Mouse (Mus musculus): ENCODE results near the gene Irgc1. TPM values are rescaled to one million over a fixed set of nuclear protein-coding genes. Genes with fewer than 3 reads are reported as not detected.

Gene Irgc1
- polyA plus RNA-seq, 1 experiment: 19.9 TPM

DNA sequence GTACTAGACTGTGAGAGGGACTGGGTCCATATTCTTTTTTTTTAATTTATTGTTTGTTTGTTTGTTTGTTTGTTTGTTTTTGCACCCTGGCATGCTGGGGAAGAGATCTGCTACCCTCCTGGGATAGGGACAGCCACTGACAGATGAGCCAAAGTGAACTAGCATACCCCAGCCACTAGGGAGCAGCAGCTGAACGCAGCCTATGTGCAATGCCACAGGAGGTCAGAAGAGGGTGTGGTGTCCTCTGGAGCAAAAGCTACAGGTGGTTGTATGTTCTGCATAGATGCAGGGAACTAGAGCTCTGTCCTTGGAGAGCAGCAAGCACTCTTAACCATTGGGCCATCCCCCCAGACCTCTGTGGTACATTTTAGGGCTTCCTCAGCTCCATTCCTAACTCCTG, 10.3 kb downstream of the Irgc1 start:
- peak overlapping the region; percentile 89 for H3K27ac ChIP-seq (ENCODE audit: insufficient read depth, low read length)
- no peak overlapping the region for H3K4me3 ChIP-seq (ENCODE audit: extremely low read depth, insufficient read depth, insufficient read length)

DNA sequence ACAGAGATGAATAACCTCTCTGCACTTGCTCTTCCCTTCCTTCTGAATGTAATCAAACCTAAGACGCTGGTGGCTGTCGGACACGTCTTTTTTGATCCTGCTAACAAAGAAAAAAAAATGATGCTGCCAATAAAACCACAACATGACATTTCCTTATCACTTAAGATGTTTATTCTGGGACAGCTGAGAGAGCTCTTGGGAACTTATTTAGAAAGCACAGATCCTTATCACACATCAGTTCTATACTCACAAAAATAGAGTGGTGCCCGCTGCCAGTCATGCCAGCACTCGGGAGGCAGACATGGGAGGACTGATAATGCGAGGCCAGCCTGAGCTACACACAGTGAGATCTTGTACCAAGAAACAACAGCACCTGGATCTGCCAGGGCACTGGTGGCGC, 12.2 kb downstream of the Irgc1 start:
- no peaks in the 10 kb centered on the region for H3K36me3 ChIP-seq (ENCODE audit: control insufficient read depth, insufficient read depth, low read length)
- H3K4me1 ChIP-seq (ENCODE audit: control insufficient read depth, insufficient read depth, insufficient read length): peaks cover 11% of the 10 kb centered on the region; the same call in 1 of the 2 replicates
- peak overlapping the region; percentile 37 for H3K27ac ChIP-seq (ENCODE audit: insufficient read depth, low read length)
- WGBS: 59% methylated on average over 7 of the region's 7 CpGs
- no peak for TF ChIP-seq CTCF (IDR thresholded peaks at IDR 0.05; ENCODE audit: extremely low read depth, insufficient read depth, insufficient read length, insufficient replicate concordance)
- TF ChIP-seq POLR2A (IDR thresholded peaks at IDR 0.05; ENCODE audit: low read depth, low read length): no peak
- no peak overlapping the region for H3K4me3 ChIP-seq (ENCODE audit: extremely low read depth, insufficient read depth, insufficient read length)
- H3K27me3 ChIP-seq (ENCODE audit: control insufficient read depth, insufficient read depth, low read length): no peaks in the 10 kb centered on the region
- no peak for DNase-seq (ENCODE audit: low read depth in 1 of 2, low spot score in 2 of 2)

More for the DNA sequence above, 10.3 kb downstream of the Irgc1 start:
- DNase-seq (ENCODE audit: low read depth in 1 of 2, low spot score in 2 of 2): peak; percentile 84
- WGBS: 7% methylated on average over 1 of the region's 1 CpGs
- no peak for TF ChIP-seq POLR2A (IDR thresholded peaks at IDR 0.05; ENCODE audit: low read depth, low read length)
- peak; percentile 99; the same call in 1 of the 2 replicates for TF ChIP-seq CTCF (IDR thresholded peaks at IDR 0.05; ENCODE audit: extremely low read depth, insufficient read depth, insufficient read length, insufficient replicate concordance)
- Histone ChIP-seq H3K4me1 (ENCODE audit: control insufficient read depth, insufficient read depth, insufficient read length) (peaks cover 21% of the 10 kb centered on the region; the same call in 1 of the 2 replicates), H3K36me3 (ENCODE audit: control insufficient read depth, insufficient read depth, low read length) (no peaks in the 10 kb centered on the region), H3K27me3 (ENCODE audit: control insufficient read depth, insufficient read depth, low read length) (no peaks in the 10 kb centered on the region)

DNA sequence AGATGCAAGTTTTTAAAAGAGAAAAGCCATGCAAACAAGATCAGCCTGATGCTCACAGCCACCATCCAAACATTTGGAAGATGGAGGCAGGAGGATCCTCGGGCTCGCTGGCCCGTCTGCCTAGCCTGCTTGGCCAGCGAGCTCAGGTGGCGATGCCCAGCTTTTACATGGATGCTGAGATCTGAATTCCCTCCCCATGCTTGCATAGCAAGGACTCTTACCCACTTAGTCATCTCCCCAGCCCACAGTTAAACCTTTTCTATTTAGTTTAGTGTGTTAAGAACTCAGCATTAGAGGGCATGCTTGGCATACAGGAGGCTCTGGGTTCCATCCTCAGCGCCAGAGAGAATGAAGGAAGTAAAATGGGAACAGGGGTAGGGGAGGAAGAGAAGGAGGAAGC, 12.9 kb downstream of the Irgc1 start:
- Histone ChIP-seq H3K36me3 (ENCODE audit: control insufficient read depth, insufficient read depth, low read length) (no peaks in the 10 kb centered on the region), H3K4me3 (ENCODE audit: extremely low read depth, insufficient read depth, insufficient read length) (no peak overlapping the region), H3K27ac (ENCODE audit: insufficient read depth, low read length) (no peak overlapping the region), H3K4me1 (ENCODE audit: control insufficient read depth, insufficient read depth, insufficient read length) (peaks cover 11% of the 10 kb centered on the region; the same call in 1 of the 2 replicates), H3K27me3 (ENCODE audit: control insufficient read depth, insufficient read depth, low read length) (no peaks in the 10 kb centered on the region)
- no peak for DNase-seq (ENCODE audit: low read depth in 1 of 2, low spot score in 2 of 2)
- TF ChIP-seq POLR2A (IDR thresholded peaks at IDR 0.05; ENCODE audit: low read depth, low read length) (no peak), CTCF (IDR thresholded peaks at IDR 0.05; ENCODE audit: extremely low read depth, insufficient read depth, insufficient read length, insufficient replicate concordance) (no peak)
- WGBS: 75% methylated on average over 6 of the region's 6 CpGs

DNA sequence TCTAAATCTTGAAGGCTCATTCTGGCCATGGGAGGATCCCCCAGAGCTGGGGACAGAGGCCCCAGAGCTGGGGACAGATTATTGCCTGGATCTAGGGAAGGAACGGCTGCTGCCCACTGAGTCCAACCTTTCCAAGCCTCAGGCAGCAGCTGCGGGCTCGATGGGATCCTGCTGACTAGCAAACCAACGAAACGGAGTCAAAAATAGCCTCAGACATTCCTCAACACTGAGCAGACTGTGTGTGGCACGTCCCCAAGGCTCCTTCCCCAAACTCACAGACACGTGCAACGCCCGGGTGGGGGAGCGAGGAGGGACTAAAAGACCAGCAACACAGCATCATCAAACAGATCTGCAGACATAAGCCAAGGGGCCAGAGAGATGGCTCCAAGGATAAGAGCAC, 14.1 kb downstream of the Irgc1 start:
- H3K4me1 ChIP-seq (ENCODE audit: control insufficient read depth, insufficient read depth, insufficient read length): peaks cover 2% of the 10 kb centered on the region; the same call in 1 of the 2 replicates
- H3K4me3 ChIP-seq (ENCODE audit: extremely low read depth, insufficient read depth, insufficient read length): no peak overlapping the region
- DNase-seq (ENCODE audit: low read depth in 1 of 2, low spot score in 2 of 2): no peak
- H3K27ac ChIP-seq (ENCODE audit: insufficient read depth, low read length): no peak overlapping the region
- H3K27me3 ChIP-seq (ENCODE audit: control insufficient read depth, insufficient read depth, low read length): no peaks in the 10 kb centered on the region
- TF ChIP-seq POLR2A (IDR thresholded peaks at IDR 0.05; ENCODE audit: low read depth, low read length) (no peak), CTCF (IDR thresholded peaks at IDR 0.05; ENCODE audit: extremely low read depth, insufficient read depth, insufficient read length, insufficient replicate concordance) (no peak)
- 65% methylated on average over 10 of the region's 10 CpGs for WGBS
- H3K36me3 ChIP-seq (ENCODE audit: control insufficient read depth, insufficient read depth, low read length): no peaks in the 10 kb centered on the region

DNA sequence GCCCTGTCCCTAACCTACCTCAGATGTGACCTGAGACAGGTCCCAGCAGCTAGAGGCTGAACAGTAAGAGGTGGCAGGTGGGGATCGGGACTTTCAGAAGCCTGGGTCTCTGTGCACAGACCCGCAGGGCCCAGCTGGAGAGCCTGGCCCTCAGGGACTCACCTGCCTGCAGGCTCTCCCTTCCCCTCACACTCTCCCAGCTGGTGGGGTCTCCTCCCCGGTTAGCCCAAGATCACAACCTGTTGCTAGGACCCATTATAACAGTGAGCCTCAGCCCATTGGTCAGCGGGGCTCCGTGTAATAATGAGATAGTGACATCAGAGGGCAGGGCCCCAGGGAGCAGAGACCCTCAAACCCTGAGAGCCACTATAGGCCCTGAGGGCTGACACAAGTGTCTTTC, 16.8 kb downstream of the Irgc1 start:
- 87% methylated on average over 5 of the region's 5 CpGs for WGBS

DNA sequence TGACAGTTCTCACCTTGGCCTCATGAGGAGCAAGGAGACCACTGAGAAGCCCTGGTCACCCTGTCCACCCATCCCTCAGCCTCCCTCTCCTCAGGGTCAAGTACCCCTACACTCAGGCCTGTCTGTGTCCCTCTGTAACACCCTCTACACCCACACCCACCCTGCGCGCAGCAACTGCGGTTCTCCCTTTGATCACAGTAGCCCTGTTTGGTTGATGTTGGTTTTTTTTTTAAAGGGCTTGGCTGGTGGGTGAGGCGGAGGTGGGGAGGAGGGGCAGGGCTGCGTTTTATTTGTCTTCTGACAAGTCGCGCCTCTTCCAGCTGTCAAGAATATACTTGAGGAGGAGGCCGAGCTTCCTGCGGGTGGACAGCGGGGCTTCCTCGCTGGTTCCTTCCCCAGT, 20.4 kb downstream of the Irgc1 start:
- peaks cover 5% of the 10 kb centered on the region for H3K4me1 ChIP-seq (ENCODE audit: control insufficient read depth, insufficient read depth, insufficient read length)
- no peak for DNase-seq (ENCODE audit: low read depth in 1 of 2, low spot score in 2 of 2)
- peaks cover 7% of the 10 kb centered on the region; the same call in 1 of the 2 replicates for H3K36me3 ChIP-seq (ENCODE audit: control insufficient read depth, insufficient read depth, low read length)
- TF ChIP-seq POLR2A (IDR thresholded peaks at IDR 0.05; ENCODE audit: low read depth, low read length) (no peak), CTCF (IDR thresholded peaks at IDR 0.05; ENCODE audit: extremely low read depth, insufficient read depth, insufficient read length, insufficient replicate concordance) (no peak)
- no peak overlapping the region; the same call in 1 of the 2 replicates for H3K4me3 ChIP-seq (ENCODE audit: extremely low read depth, insufficient read depth, insufficient read length)
- H3K27ac ChIP-seq (ENCODE audit: insufficient read depth, low read length): peak overlapping the region; percentile 77
- no peaks in the 10 kb centered on the region for H3K27me3 ChIP-seq (ENCODE audit: control insufficient read depth, insufficient read depth, low read length)
- 64% methylated on average over 11 of the region's 11 CpGs for WGBS

More for the DNA sequence above, 16.8 kb downstream of the Irgc1 start:
- Histone ChIP-seq H3K27ac (ENCODE audit: insufficient read depth, low read length) (no peak overlapping the region), H3K27me3 (ENCODE audit: control insufficient read depth, insufficient read depth, low read length) (no peaks in the 10 kb centered on the region), H3K36me3 (ENCODE audit: control insufficient read depth, insufficient read depth, low read length) (peaks cover 7% of the 10 kb centered on the region; the same call in 1 of the 2 replicates), H3K4me1 (ENCODE audit: control insufficient read depth, insufficient read depth, insufficient read length) (peaks cover 7% of the 10 kb centered on the region), H3K4me3 (ENCODE audit: extremely low read depth, insufficient read depth, insufficient read length) (no peak overlapping the region)
- DNase-seq (ENCODE audit: low read depth in 1 of 2, low spot score in 2 of 2): no peak
- no peak for TF ChIP-seq CTCF (IDR thresholded peaks at IDR 0.05; ENCODE audit: extremely low read depth, insufficient read depth, insufficient read length, insufficient replicate concordance)
- no peak for TF ChIP-seq POLR2A (IDR thresholded peaks at IDR 0.05; ENCODE audit: low read depth, low read length)

DNA sequence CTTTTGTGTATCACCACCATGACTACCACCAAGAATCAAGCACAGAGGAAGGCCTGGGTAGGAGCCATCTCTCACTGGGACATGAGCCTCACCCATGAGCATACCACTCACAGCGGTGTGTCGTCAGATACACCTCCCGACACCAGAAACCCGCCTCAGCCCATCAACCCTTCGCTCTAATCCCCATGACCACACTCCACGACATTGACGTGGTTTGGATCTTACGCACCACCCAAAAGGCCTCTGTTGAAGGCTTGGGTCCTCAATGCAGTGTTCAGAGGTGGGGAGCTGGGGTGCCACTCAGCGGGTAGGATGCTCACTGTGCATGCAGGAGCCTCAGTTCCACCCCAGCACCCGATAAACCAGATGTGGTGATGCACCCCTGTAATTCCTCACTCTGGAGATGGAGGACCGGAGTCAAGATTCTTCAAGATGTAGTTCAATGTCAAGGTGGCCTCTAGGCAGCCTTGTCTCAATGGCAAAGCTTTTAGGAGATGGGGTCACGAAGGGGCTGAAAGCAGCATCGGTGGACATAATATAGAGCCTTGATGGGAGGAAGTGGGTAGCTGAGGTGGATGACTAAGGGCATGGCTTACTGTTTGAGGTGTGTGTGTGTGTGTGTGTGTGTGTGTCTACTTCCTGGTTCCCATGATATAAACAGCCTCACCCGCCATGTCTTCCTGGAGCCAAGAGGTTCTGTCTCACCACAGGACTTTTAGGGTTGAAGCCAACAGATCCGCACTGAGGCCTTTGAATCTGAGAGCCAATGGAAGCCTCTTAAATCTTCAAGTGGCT, 21.3 kb downstream of the Irgc1 start:
- TF ChIP-seq POLR2A (IDR thresholded peaks at IDR 0.05; ENCODE audit: low read depth, low read length): no peak
- TF ChIP-seq CTCF (IDR thresholded peaks at IDR 0.05; ENCODE audit: extremely low read depth, insufficient read depth, insufficient read length, insufficient replicate concordance): no peak
- Histone ChIP-seq H3K27me3 (ENCODE audit: control insufficient read depth, insufficient read depth, low read length) (no peaks in the 10 kb centered on the region), H3K4me1 (ENCODE audit: control insufficient read depth, insufficient read depth, insufficient read length) (peaks cover 5% of the 10 kb centered on the region), H3K36me3 (ENCODE audit: control insufficient read depth, insufficient read depth, low read length) (peaks cover 7% of the 10 kb centered on the region; the same call in 1 of the 2 replicates), H3K4me3 (ENCODE audit: extremely low read depth, insufficient read depth, insufficient read length) (peak overlapping the region; percentile 9; the same call in 1 of the 2 replicates), H3K27ac (ENCODE audit: insufficient read depth, low read length) (peak overlapping the region; percentile 77)
- no peak for DNase-seq (ENCODE audit: low read depth in 1 of 2, low spot score in 2 of 2)
- WGBS: 72% methylated on average over 15 of the region's 15 CpGs

Data from spleen, adult 2 months (tissue).